Mouse (Mus musculus): ENCODE results near the gene Fut1. TPM values are rescaled to one million over a fixed set of nuclear protein-coding genes. Genes with fewer than 3 reads are reported as not detected.

Fut1 gene
- polyA plus RNA-seq, 1 experiment from 2014 or later, result not detected

DNA sequence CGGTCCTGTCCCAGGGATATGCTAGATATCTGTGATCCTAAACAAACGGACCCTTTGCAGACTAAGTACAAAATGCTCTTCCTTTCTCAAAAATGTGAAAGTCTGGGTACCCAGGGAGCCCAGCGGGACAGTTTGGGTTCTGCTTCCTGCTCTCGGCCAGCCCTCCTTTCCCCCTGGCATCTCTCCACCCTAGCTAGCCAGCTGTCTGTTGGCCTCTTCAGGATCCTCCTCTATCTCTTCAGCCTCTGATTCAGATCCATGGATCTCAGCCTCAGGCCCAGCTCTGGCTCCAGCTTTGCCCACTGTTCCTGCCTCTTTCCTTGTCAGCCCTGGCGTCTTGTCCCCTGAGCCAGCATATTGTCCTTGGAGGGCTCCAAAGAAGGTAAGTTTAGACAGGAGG lies 25.0 kb downstream of the Fut1 start:
- Histone ChIP-seq H3K36me3 (ENCODE audit: control insufficient read depth, insufficient read depth, low read length) (no peaks in the 10 kb centered on the region), H3K9ac (ENCODE audit: low read length) (no peak overlapping the region), H3K27me3 (replicated peaks; ENCODE audit: control insufficient read depth, insufficient read depth, low read length) (no peaks in the 10 kb centered on the region), H3K4me1 (ENCODE audit: control insufficient read depth, insufficient read depth, low read length) (peaks cover 11% of the 10 kb centered on the region), H3K4me2 (ENCODE audit: low read length) (peak overlapping the region; percentile 86), H3K27ac (ENCODE audit: low read depth, low read length) (no peak overlapping the region), H3K4me3 (ENCODE audit: low read depth, low read length) (no peak overlapping the region), H3K9me3 (replicated peaks; ENCODE audit: control insufficient read depth, low read length) (no peaks in the 10 kb centered on the region)
- DNase-seq (ENCODE audit: low spot score) (no peak), ATAC-seq (no peak)
- WGBS, result 84% methylated on average over 5 of the region's 5 CpGs

- no peak for DNase-seq (ENCODE audit: low spot score)
- no peaks in the 10 kb centered on the region for H3K9me3 ChIP-seq (replicated peaks; ENCODE audit: control insufficient read depth, low read length)
- ATAC-seq, result no peak
- H3K4me3 ChIP-seq (ENCODE audit: low read depth, low read length), result peak overlapping the region; percentile 46
- H3K27ac ChIP-seq (ENCODE audit: low read depth, low read length), result peak overlapping the region; percentile 90
- no peaks in the 10 kb centered on the region for H3K36me3 ChIP-seq (ENCODE audit: control insufficient read depth, insufficient read depth, low read length)
- H3K27me3 ChIP-seq (replicated peaks; ENCODE audit: control insufficient read depth, insufficient read depth, low read length), result no peaks in the 10 kb centered on the region
- H3K4me1 ChIP-seq (ENCODE audit: control insufficient read depth, insufficient read depth, low read length), result peaks cover 11% of the 10 kb centered on the region
- peak overlapping the region; percentile 86 for H3K4me2 ChIP-seq (ENCODE audit: low read length)
- 36% methylated on average over 16 of the region's 16 CpGs for WGBS
- peak overlapping the region; percentile 87 for H3K9ac ChIP-seq (ENCODE audit: low read length)
Measured at GRCm38 (mm10) chr7:45642503-45643255, 25.6 kb downstream of the Fut1 start.

- ATAC-seq (peak; percentile 92), DNase-seq (ENCODE audit: low spot score) (peak; percentile 100)
- Histone ChIP-seq H3K4me3 (ENCODE audit: low read depth, low read length) (peak overlapping the region; percentile 46), H3K27me3 (replicated peaks; ENCODE audit: control insufficient read depth, insufficient read depth, low read length) (no peaks in the 10 kb centered on the region), H3K4me2 (ENCODE audit: low read length) (peak overlapping the region; percentile 86), H3K9me3 (replicated peaks; ENCODE audit: control insufficient read depth, low read length) (no peaks in the 10 kb centered on the region), H3K36me3 (ENCODE audit: control insufficient read depth, insufficient read depth, low read length) (no peaks in the 10 kb centered on the region), H3K9ac (ENCODE audit: low read length) (peak overlapping the region; percentile 87), H3K4me1 (ENCODE audit: control insufficient read depth, insufficient read depth, low read length) (peaks cover 11% of the 10 kb centered on the region), H3K27ac (ENCODE audit: low read depth, low read length) (peak overlapping the region; percentile 90)
- 2% methylated on average over 28 of the region's 28 CpGs for WGBS
Measured at GRCm38 (mm10) chr7:45643441-45644178, 26.5 kb downstream of the Fut1 start.

DNA sequence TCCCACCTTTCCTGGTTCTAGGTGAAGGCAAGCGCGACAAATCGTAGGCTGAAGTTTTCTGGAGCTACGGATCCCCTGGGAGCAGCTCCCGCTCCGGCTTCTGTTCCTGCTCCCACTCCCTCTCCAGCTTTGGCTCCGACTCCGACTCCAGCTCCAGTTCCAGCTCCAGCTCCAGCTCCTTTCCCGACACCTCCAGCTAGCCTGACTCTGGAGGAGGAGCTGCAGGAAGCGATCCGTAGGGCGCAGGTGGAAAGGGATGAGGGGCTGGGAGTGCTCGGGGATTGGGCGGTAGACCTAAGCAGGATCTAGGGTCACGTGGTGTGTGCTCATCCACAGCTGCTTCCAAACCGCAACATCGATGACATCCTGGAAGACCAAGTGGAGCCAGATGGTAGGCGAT lies 27.1 kb downstream of the Fut1 start:
- WGBS, result 2% methylated on average over 18 of the region's 18 CpGs
- no peaks in the 10 kb centered on the region for H3K9me3 ChIP-seq (replicated peaks; ENCODE audit: control insufficient read depth, low read length)
- peak overlapping the region; percentile 84 for H3K27ac ChIP-seq (ENCODE audit: low read depth, low read length)
- peak; percentile 69 for DNase-seq (ENCODE audit: low spot score)
- H3K4me2 ChIP-seq (ENCODE audit: low read length), result peak overlapping the region; percentile 86
- peak overlapping the region; percentile 24 for H3K4me3 ChIP-seq (ENCODE audit: low read depth, low read length)
- H3K27me3 ChIP-seq (replicated peaks; ENCODE audit: control insufficient read depth, insufficient read depth, low read length), result no peaks in the 10 kb centered on the region
- H3K9ac ChIP-seq (ENCODE audit: low read length), result peak overlapping the region; percentile 49; the same call in 1 of the 2 replicates
- peak; percentile 18 for ATAC-seq
- no peaks in the 10 kb centered on the region for H3K36me3 ChIP-seq (ENCODE audit: control insufficient read depth, insufficient read depth, low read length)
- H3K4me1 ChIP-seq (ENCODE audit: control insufficient read depth, insufficient read depth, low read length), result peaks cover 11% of the 10 kb centered on the region

GRCm38 (mm10) chr7:45644872-45645590 lies 27.9 kb downstream of the Fut1 start:
- H3K27ac ChIP-seq (ENCODE audit: low read depth, low read length), result no peak overlapping the region
- DNase-seq (ENCODE audit: low spot score), result no peak
- no peaks in the 10 kb centered on the region for H3K36me3 ChIP-seq (ENCODE audit: control insufficient read depth, insufficient read depth, low read length)
- WGBS, result 62% methylated on average over 6 of the region's 6 CpGs
- H3K27me3 ChIP-seq (replicated peaks; ENCODE audit: control insufficient read depth, insufficient read depth, low read length), result no peaks in the 10 kb centered on the region
- H3K4me1 ChIP-seq (ENCODE audit: control insufficient read depth, insufficient read depth, low read length), result peaks cover 11% of the 10 kb centered on the region
- peak overlapping the region; percentile 86 for H3K4me2 ChIP-seq (ENCODE audit: low read length)
- H3K9ac ChIP-seq (ENCODE audit: low read length), result peak overlapping the region; percentile 49; the same call in 1 of the 2 replicates
- no peaks in the 10 kb centered on the region for H3K9me3 ChIP-seq (replicated peaks; ENCODE audit: control insufficient read depth, low read length)
- no peak overlapping the region for H3K4me3 ChIP-seq (ENCODE audit: low read depth, low read length)
- no peak for ATAC-seq

DNA sequence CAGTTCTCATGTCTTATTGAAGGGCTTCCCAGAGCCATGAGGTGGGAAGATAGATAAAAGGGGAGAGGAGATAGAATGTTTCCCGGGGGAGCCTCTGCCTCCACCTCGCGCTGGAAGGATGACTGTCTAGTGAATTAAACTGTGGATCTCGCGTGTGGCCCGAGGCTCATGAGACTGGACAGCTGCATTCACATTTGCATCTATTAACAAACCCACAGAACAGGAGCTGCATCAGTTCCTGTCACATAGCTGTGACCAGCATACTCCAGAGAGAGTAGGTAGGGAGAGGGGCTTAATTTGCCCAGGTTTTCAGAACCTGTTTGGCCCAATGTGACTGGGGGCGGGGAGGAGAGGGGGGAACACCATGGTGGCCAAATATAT lies 28.5 kb downstream of the Fut1 start:
- H3K9me3 ChIP-seq (replicated peaks; ENCODE audit: control insufficient read depth, low read length), result no peaks in the 10 kb centered on the region
- H3K4me1 ChIP-seq (ENCODE audit: control insufficient read depth, insufficient read depth, low read length), result peaks cover 11% of the 10 kb centered on the region
- WGBS, result 89% methylated on average over 7 of the region's 7 CpGs
- H3K36me3 ChIP-seq (ENCODE audit: control insufficient read depth, insufficient read depth, low read length), result no peaks in the 10 kb centered on the region
- ATAC-seq (no peak), DNase-seq (ENCODE audit: low spot score) (no peak)
- H3K4me3 ChIP-seq (ENCODE audit: low read depth, low read length), result no peak overlapping the region
- H3K27ac ChIP-seq (ENCODE audit: low read depth, low read length), result no peak overlapping the region
- H3K9ac ChIP-seq (ENCODE audit: low read length), result no peak overlapping the region
- no peaks in the 10 kb centered on the region for H3K27me3 ChIP-seq (replicated peaks; ENCODE audit: control insufficient read depth, insufficient read depth, low read length)
- H3K4me2 ChIP-seq (ENCODE audit: low read length), result no peak overlapping the region

GRCm38 (mm10) chr7:45646671-45647070 lies 29.6 kb downstream of the Fut1 start:
- H3K4me3 ChIP-seq (ENCODE audit: low read depth, low read length), result no peak overlapping the region
- H3K27me3 ChIP-seq (replicated peaks; ENCODE audit: control insufficient read depth, insufficient read depth, low read length), result no peaks in the 10 kb centered on the region
- H3K9me3 ChIP-seq (replicated peaks; ENCODE audit: control insufficient read depth, low read length), result no peaks in the 10 kb centered on the region
- no peak overlapping the region for H3K27ac ChIP-seq (ENCODE audit: low read depth, low read length)
- WGBS, result 75% methylated on average over 4 of the region's 4 CpGs
- H3K4me1 ChIP-seq (ENCODE audit: control insufficient read depth, insufficient read depth, low read length), result peaks cover 11% of the 10 kb centered on the region
- H3K9ac ChIP-seq (ENCODE audit: low read length), result no peak overlapping the region
- no peak overlapping the region for H3K4me2 ChIP-seq (ENCODE audit: low read length)
- ATAC-seq (no peak), DNase-seq (ENCODE audit: low spot score) (no peak)
- H3K36me3 ChIP-seq (ENCODE audit: control insufficient read depth, insufficient read depth, low read length), result no peaks in the 10 kb centered on the region

GRCm38 (mm10) chr7:45649351-45649750 lies 32.3 kb downstream of the Fut1 start:
- H3K4me1 ChIP-seq (ENCODE audit: control insufficient read depth, insufficient read depth, low read length), result no peaks in the 10 kb centered on the region; the same call in 1 of the 2 replicates
- WGBS, result 87% methylated on average over 8 of the region's 8 CpGs
- ATAC-seq (no peak), DNase-seq (ENCODE audit: low spot score) (no peak)
- no peaks in the 10 kb centered on the region for H3K36me3 ChIP-seq (ENCODE audit: control insufficient read depth, insufficient read depth, low read length)
- no peak overlapping the region for H3K9ac ChIP-seq (ENCODE audit: low read length)
- H3K9me3 ChIP-seq (replicated peaks; ENCODE audit: control insufficient read depth, low read length), result no peaks in the 10 kb centered on the region
- H3K4me2 ChIP-seq (ENCODE audit: low read length), result no peak overlapping the region
- H3K27me3 ChIP-seq (replicated peaks; ENCODE audit: control insufficient read depth, insufficient read depth, low read length), result no peaks in the 10 kb centered on the region
- H3K27ac ChIP-seq (ENCODE audit: low read depth, low read length), result no peak overlapping the region
- H3K4me3 ChIP-seq (ENCODE audit: low read depth, low read length), result no peak overlapping the region
